Mouse (Mus musculus): Measurements from ENCODE around the gene Rnf17. TPM values are rescaled to one million over a fixed set of nuclear protein-coding genes. Genes with fewer than 3 reads are reported as not detected.

The Rnf17 gene
- polyA plus RNA-seq, 1 experiment: 0.04 TPM

DNA sequence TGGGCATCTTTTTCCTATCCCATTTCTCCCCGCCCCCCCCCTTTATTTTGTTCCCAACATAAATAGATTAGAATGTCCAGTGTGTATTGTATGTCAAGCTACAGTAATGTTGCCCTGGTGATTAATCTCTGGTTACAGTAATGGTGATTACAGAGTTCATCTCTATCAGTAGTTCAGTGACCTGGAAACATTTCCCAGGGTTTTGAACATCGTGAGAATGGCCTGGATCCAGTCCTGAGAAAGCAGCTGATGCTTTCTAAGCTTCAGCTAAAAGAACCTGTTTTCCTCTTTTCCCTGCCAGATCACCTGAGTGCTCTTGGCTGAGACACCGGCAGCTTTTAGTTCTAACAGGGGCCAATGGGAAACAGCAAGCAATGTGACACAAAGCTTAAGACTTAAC, 12.1 kb upstream of the Rnf17 start:
- Histone ChIP-seq H3K4me3 (ENCODE audit: extremely low read depth, insufficient read depth, insufficient read length) (no peak overlapping the region), H3K4me1 (ENCODE audit: control insufficient read depth, insufficient read depth, insufficient read length) (no peaks in the 10 kb centered on the region), H3K27me3 (ENCODE audit: control insufficient read depth, insufficient read depth, low read length) (no peaks in the 10 kb centered on the region), H3K27ac (ENCODE audit: insufficient read depth, low read length) (no peak overlapping the region), H3K36me3 (ENCODE audit: control insufficient read depth, insufficient read depth, low read length) (no peaks in the 10 kb centered on the region)
- no peak for DNase-seq (ENCODE audit: low read depth in 1 of 2, low spot score in 2 of 2)
- TF ChIP-seq CTCF (IDR thresholded peaks at IDR 0.05; ENCODE audit: extremely low read depth, insufficient read depth, insufficient read length, insufficient replicate concordance): no peak
- TF ChIP-seq POLR2A (IDR thresholded peaks at IDR 0.05; ENCODE audit: low read depth, low read length): no peak
- WGBS: 85% methylated on average over 3 of the region's 3 CpGs

DNA sequence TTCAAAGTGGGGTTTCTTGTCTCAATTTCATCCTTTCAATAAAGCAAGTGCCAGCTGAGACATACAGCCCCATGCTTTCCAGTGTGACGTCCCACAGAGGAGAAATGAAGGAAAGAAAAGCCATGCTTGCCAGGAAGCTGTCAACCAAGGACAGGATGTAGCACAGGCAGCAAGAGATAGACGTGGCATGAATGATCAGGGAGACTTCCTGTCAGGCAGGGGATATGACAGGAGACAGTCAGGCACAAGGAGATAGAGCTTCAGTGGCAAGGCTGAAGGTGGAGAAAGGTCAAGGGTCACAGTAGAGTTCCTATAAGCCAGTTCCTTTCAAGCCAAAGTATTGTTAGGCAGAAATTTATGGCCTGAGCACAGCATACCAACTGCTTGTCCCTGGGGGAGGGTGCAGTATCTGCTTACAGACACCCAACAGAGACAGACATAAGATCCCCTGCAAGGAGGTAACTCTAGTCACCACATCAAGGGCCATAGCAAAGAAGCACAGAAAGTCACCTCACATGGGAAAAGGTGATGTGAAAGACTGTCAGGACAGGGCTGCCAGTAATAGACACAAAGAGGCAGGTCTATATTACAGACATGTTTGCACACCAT, 8.6 kb upstream of the Rnf17 start:
- 12% methylated on average over 2 of the region's 2 CpGs for WGBS
- no peaks in the 10 kb centered on the region for H3K4me1 ChIP-seq (ENCODE audit: control insufficient read depth, insufficient read depth, insufficient read length)
- H3K36me3 ChIP-seq (ENCODE audit: control insufficient read depth, insufficient read depth, low read length): no peaks in the 10 kb centered on the region
- H3K27me3 ChIP-seq (ENCODE audit: control insufficient read depth, insufficient read depth, low read length): no peaks in the 10 kb centered on the region
- no peak for TF ChIP-seq CTCF (IDR thresholded peaks at IDR 0.05; ENCODE audit: extremely low read depth, insufficient read depth, insufficient read length, insufficient replicate concordance)
- no peak for TF ChIP-seq POLR2A (IDR thresholded peaks at IDR 0.05; ENCODE audit: low read depth, low read length)
- H3K4me3 ChIP-seq (ENCODE audit: extremely low read depth, insufficient read depth, insufficient read length): no peak overlapping the region
- H3K27ac ChIP-seq (ENCODE audit: insufficient read depth, low read length): no peak overlapping the region
- no peak for DNase-seq (ENCODE audit: low read depth in 1 of 2, low spot score in 2 of 2)

DNA sequence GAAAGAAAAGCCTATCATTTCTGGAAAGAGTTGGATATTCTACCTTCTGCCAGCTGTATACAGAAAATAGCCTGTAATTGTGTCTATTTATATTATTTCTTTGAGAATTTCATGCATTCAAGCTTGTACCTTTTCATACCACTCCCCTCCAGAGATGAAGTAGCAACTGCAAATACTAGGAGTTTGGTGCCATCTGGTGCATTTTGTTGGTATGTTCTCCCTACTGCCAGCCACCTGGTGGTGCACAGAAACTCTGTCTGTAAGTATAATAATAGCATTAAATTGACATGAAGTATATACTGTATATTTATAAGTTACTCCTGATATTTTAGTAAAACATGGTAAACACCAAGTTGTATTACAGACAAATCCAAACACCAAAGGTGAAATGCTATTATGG, 4.4 kb upstream of the Rnf17 start:
- no peak overlapping the region for H3K4me3 ChIP-seq (ENCODE audit: extremely low read depth, insufficient read depth, insufficient read length)
- no peak for DNase-seq (ENCODE audit: low read depth in 1 of 2, low spot score in 2 of 2)
- H3K36me3 ChIP-seq (ENCODE audit: control insufficient read depth, insufficient read depth, low read length): no peaks in the 10 kb centered on the region
- no peaks in the 10 kb centered on the region for H3K4me1 ChIP-seq (ENCODE audit: control insufficient read depth, insufficient read depth, insufficient read length)
- no peak overlapping the region for H3K27ac ChIP-seq (ENCODE audit: insufficient read depth, low read length)
- TF ChIP-seq CTCF (IDR thresholded peaks at IDR 0.05; ENCODE audit: extremely low read depth, insufficient read depth, insufficient read length, insufficient replicate concordance) (peak; percentile 12; the same call in 1 of the 2 replicates), POLR2A (IDR thresholded peaks at IDR 0.05; ENCODE audit: low read depth, low read length) (no peak)
- H3K27me3 ChIP-seq (ENCODE audit: control insufficient read depth, insufficient read depth, low read length): 0 out of 2 replicates have a peak, but pooled peaks cover 2% of the 10 kb centered on the region

DNA sequence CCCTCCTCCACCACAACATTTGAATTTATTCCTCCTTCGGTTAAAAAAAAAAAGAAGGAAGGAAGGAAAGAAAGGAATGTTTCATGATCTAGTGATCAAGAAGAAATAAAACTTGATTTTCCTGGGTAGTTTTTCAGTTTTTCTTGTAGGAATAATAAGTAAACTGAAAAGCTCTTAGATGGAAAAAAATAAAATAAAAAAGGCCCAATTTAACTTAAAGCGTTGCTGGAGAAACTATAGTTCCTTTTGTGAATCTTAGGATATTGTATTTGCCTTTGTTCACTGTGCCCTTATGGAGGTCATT, 643 bp downstream of the Rnf17 start:
- TF ChIP-seq CTCF (IDR thresholded peaks at IDR 0.05; ENCODE audit: extremely low read depth, insufficient read depth, insufficient read length, insufficient replicate concordance) (no peak), POLR2A (IDR thresholded peaks at IDR 0.05; ENCODE audit: low read depth, low read length) (no peak)

DNA sequence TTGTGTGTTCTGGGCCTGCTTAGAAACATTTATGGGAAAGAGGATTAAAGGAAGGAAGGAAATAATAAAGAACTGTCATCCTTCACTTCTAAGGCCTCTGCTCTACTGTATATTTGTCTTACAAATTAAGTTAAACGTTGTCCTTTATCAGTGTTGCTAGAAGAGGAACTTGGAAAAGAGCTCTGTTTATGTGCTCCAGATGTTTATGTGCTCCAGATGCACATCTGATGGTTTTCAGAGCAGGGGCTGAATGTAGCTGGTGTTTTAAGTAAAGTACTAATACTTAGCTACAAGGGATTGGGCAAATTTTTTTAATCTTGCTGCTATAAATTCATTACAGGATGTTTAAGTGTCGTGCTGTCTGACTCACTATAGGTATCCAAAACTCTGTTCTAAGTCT, 59.7 kb downstream of the Rnf17 start:
- H3K27me3 ChIP-seq (ENCODE audit: control insufficient read depth, insufficient read depth, low read length): no peaks in the 10 kb centered on the region
- H3K4me3 ChIP-seq (ENCODE audit: extremely low read depth, insufficient read depth, insufficient read length): no peak overlapping the region
- TF ChIP-seq CTCF (IDR thresholded peaks at IDR 0.05; ENCODE audit: extremely low read depth, insufficient read depth, insufficient read length, insufficient replicate concordance): no peak
- no peak for TF ChIP-seq POLR2A (IDR thresholded peaks at IDR 0.05; ENCODE audit: low read depth, low read length)
- no peaks in the 10 kb centered on the region for H3K4me1 ChIP-seq (ENCODE audit: control insufficient read depth, insufficient read depth, insufficient read length)
- no peaks in the 10 kb centered on the region for H3K36me3 ChIP-seq (ENCODE audit: control insufficient read depth, insufficient read depth, low read length)
- H3K27ac ChIP-seq (ENCODE audit: insufficient read depth, low read length): no peak overlapping the region
- 24% methylated on average over 2 of the region's 2 CpGs for WGBS
- no peak for DNase-seq (ENCODE audit: low read depth in 1 of 2, low spot score in 2 of 2)

More for the DNA sequence above, 643 bp downstream of the Rnf17 start:
- 0 out of 2 replicates have a peak, but pooled peaks cover 2% of the 10 kb centered on the region for H3K27me3 ChIP-seq (ENCODE audit: control insufficient read depth, insufficient read depth, low read length)
- H3K4me1 ChIP-seq (ENCODE audit: control insufficient read depth, insufficient read depth, insufficient read length): no peaks in the 10 kb centered on the region
- H3K27ac ChIP-seq (ENCODE audit: insufficient read depth, low read length): no peak overlapping the region
- WGBS: 87% methylated on average over 2 of the region's 2 CpGs
- no peaks in the 10 kb centered on the region for H3K36me3 ChIP-seq (ENCODE audit: control insufficient read depth, insufficient read depth, low read length)
- DNase-seq (ENCODE audit: low read depth in 1 of 2, low spot score in 2 of 2): no peak
- no peak overlapping the region for H3K4me3 ChIP-seq (ENCODE audit: extremely low read depth, insufficient read depth, insufficient read length)

DNA sequence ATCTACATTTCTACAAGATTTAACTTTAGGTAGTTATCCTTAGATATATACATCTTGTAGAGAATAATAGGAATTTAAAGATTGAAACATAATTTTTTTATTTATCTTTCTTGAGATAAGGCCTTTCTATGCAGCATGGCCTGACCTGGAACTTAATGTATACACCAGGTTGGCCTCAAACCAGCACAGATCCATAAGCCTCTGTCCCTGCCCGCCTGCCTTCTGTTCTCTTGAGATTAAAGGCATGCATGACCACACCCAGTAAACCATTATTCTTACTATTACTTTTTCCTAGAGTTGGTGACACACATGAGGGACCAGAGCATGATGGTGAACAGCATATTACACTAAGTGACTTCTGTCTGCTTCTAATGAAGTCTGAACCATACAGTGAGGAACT, 60.3 kb downstream of the Rnf17 start:
- Histone ChIP-seq H3K27me3 (ENCODE audit: control insufficient read depth, insufficient read depth, low read length) (no peaks in the 10 kb centered on the region), H3K27ac (ENCODE audit: insufficient read depth, low read length) (no peak overlapping the region), H3K4me3 (ENCODE audit: extremely low read depth, insufficient read depth, insufficient read length) (no peak overlapping the region), H3K4me1 (ENCODE audit: control insufficient read depth, insufficient read depth, insufficient read length) (no peaks in the 10 kb centered on the region), H3K36me3 (ENCODE audit: control insufficient read depth, insufficient read depth, low read length) (no peaks in the 10 kb centered on the region)
- DNase-seq (ENCODE audit: low read depth in 1 of 2, low spot score in 2 of 2): no peak
- WGBS: 74% methylated on average over 1 of the region's 1 CpGs
- TF ChIP-seq CTCF (IDR thresholded peaks at IDR 0.05; ENCODE audit: extremely low read depth, insufficient read depth, insufficient read length, insufficient replicate concordance): no peak
- TF ChIP-seq POLR2A (IDR thresholded peaks at IDR 0.05; ENCODE audit: low read depth, low read length): no peak

DNA sequence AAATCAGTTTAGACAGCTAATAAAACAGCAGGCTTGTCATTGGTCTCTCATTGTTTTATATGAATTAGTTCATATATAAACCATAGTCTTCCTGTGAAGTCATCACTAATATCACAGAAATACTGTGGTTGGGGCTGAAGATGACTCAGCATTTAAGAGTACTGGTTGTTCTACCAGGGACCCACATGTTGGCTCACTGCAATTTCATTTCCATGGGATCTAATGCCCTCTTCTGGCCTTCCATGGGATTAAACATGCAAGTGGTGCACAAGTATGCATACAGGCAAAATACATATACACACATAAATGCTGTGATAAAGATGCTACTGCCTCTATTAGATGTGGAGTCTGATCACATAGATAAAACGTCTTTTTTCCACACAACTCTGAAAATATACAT, 65.8 kb downstream of the Rnf17 start:
- DNase-seq (ENCODE audit: low read depth in 1 of 2, low spot score in 2 of 2): no peak
- Histone ChIP-seq H3K36me3 (ENCODE audit: control insufficient read depth, insufficient read depth, low read length) (no peaks in the 10 kb centered on the region), H3K27me3 (ENCODE audit: control insufficient read depth, insufficient read depth, low read length) (no peaks in the 10 kb centered on the region), H3K27ac (ENCODE audit: insufficient read depth, low read length) (no peak overlapping the region), H3K4me1 (ENCODE audit: control insufficient read depth, insufficient read depth, insufficient read length) (no peaks in the 10 kb centered on the region), H3K4me3 (ENCODE audit: extremely low read depth, insufficient read depth, insufficient read length) (no peak overlapping the region)
- WGBS: 55% methylated on average over 1 of the region's 1 CpGs
- TF ChIP-seq POLR2A (IDR thresholded peaks at IDR 0.05; ENCODE audit: low read depth, low read length): no peak
- no peak for TF ChIP-seq CTCF (IDR thresholded peaks at IDR 0.05; ENCODE audit: extremely low read depth, insufficient read depth, insufficient read length, insufficient replicate concordance)
